Mouse (Mus musculus): ENCODE data around the gene Dut.

DNA sequence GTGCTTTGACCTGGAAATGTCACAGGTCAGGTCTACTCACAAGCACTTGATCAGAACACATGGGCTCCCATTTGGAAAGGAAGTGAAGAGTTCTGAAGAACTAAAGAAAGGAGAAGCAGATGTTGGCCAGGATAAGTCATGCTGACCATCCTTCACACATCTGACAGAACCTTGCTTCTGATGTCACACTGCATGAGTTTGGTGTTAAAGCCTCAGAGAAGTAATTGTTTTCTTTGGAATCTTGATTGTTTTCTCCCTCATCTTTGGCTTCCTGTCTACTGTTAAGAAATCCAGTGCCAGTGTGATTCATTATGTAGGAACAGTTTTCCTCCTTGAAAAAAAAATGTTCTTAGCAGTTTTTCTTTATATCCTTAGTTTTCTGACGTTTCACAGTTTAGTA, 21.9 kb downstream of the Dut start:
- TF ChIP-seq POLR2A (IDR thresholded peaks at IDR 0.05; ENCODE audit: control insufficient read depth in 1 of 2, insufficient read depth in 1 of 2, low read depth in 1 of 2, low read length in 2 of 2, poor library complexity in 1 of 2): no peak
- TF ChIP-seq CTCF (IDR thresholded peaks at IDR 0.05 in 2 of 3, conservative IDR thresholded peaks at IDR 0.05 in 1 of 3; ENCODE audit: control insufficient read depth in 1 of 3, insufficient read depth in 1 of 3, low read depth in 2 of 3, low read length in 3 of 3, poor library complexity in 1 of 3, severe bottlenecking in 1 of 3): no peak
- no peak for TF ChIP-seq MYC (IDR thresholded peaks at IDR 0.05; ENCODE audit: low read depth, low read length)
- TF ChIP-seq EP300 (IDR thresholded peaks at IDR 0.05; ENCODE audit: low read depth in 1 of 2, low read length in 2 of 2): no peak
- TF ChIP-seq ZKSCAN1 (IDR thresholded peaks at IDR 0.05; ENCODE audit: low read depth, low read length): no peak
- TF ChIP-seq POLR2AphosphoS5 (IDR thresholded peaks at IDR 0.05; ENCODE audit: borderline replicate concordance, low read depth, low read length): no peak
- no peak for TF ChIP-seq CHD2 (IDR thresholded peaks at IDR 0.05; ENCODE audit: low read length)
- no peak for TF ChIP-seq TAL1 (IDR thresholded peaks at IDR 0.05; ENCODE audit: low read length)
- TF ChIP-seq RCOR1 (IDR thresholded peaks at IDR 0.05; ENCODE audit: low read depth, low read length): no peak
- no peak for TF ChIP-seq GATA1 (IDR thresholded peaks at IDR 0.05; ENCODE audit: low read depth, low read length)
- no peak for TF ChIP-seq CHD1 (IDR thresholded peaks at IDR 0.05; ENCODE audit: low read depth, low read length)
- no peak for TF ChIP-seq POLR2AphosphoS2 (IDR thresholded peaks at IDR 0.05; ENCODE audit: low read length)
- no peak for TF ChIP-seq SMC3 (IDR thresholded peaks at IDR 0.05; ENCODE audit: low read depth, low read length)
- no peak for TF ChIP-seq TCF12 (IDR thresholded peaks at IDR 0.05; ENCODE audit: low read depth, low read length)
